Mouse (Mus musculus): ENCODE results near the gene Wdsub1. TPM values are rescaled to one million over a fixed set of nuclear protein-coding genes. Genes with fewer than 3 reads are reported as not detected.
"Not testable (repeated sequence)": the region's sequence is repeated elsewhere in the genome, so short reads cannot be mapped to it uniquely, and the experiment has no call there.

The Wdsub1 gene
- polyA plus RNA-seq, 1 experiment from 2014 or later, result 27.7 TPM

- H3K27me3 ChIP-seq (replicated peaks; ENCODE audit: low read depth, poor library complexity, severe bottlenecking), result no peaks in the 10 kb centered on the region
- WGBS, result 86% methylated on average over 4 of the region's 4 CpGs
- peaks cover 6% of the 10 kb centered on the region; the same call in 1 of the 2 replicates for H3K4me1 ChIP-seq
- 0 out of 2 replicates have a peak, but pooled peaks cover 6% of the 10 kb centered on the region for H3K9me3 ChIP-seq
- DNase-seq (ENCODE audit: low spot score), result no peak
- no peak overlapping the region for H3K27ac ChIP-seq (replicated peaks)
- H3K36me3 ChIP-seq (replicated peaks), result peaks cover 23% of the 10 kb centered on the region
- H3K4me3 ChIP-seq, result no peak overlapping the region
These were observed 5.1 kb downstream of the Wdsub1 start for GRCm38 (mm10) chr2:59877335-59877734.

- DNase-seq (ENCODE audit: low spot score), result no peak
- WGBS, result 93% methylated on average over 15 of the region's 15 CpGs
These were observed 5.9 kb downstream of the Wdsub1 start for GRCm38 (mm10) chr2:59876482-59876881.

DNA sequence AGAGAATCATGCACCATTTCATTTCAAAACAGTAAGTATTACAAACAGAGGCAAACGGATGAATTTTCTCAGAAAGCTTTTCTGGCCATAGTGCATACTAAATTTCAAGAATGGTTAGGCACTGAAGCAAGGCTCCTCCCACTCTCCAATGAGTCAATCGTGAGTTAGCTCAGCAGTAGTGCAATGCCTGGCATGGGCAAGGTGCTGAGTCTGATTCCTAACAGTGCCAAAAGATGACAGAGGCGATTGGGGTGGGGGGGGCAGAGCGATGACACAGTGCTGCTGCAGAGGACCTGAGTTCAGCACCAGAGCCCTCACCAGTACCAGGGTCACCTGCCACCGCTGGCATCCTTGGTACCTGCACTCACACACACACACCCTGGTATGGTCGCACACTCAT, 11.9 kb downstream of the Wdsub1 start:
- Histone ChIP-seq H3K4me1 (no peaks in the 10 kb centered on the region), H3K4me3 (no peak overlapping the region), H3K27ac (replicated peaks) (no peak overlapping the region), H3K27me3 (replicated peaks; ENCODE audit: low read depth, poor library complexity, severe bottlenecking) (no peaks in the 10 kb centered on the region), H3K9me3 (no peaks in the 10 kb centered on the region), H3K36me3 (replicated peaks) (peaks cover 20% of the 10 kb centered on the region)
- DNase-seq (ENCODE audit: low spot score), result no peak
- WGBS, result 91% methylated on average over 6 of the region's 6 CpGs

More at GRCm38 (mm10) chr2:59876482-59876881, 5.9 kb downstream of the Wdsub1 start:
- peaks cover 32% of the 10 kb centered on the region for H3K36me3 ChIP-seq (replicated peaks)
- no peak overlapping the region for H3K27ac ChIP-seq (replicated peaks)
- H3K4me3 ChIP-seq, result no peak overlapping the region
- H3K9me3 ChIP-seq, result 0 out of 2 replicates have a peak, but pooled peaks cover 6% of the 10 kb centered on the region
- H3K27me3 ChIP-seq (replicated peaks; ENCODE audit: low read depth, poor library complexity, severe bottlenecking), result no peaks in the 10 kb centered on the region
- H3K4me1 ChIP-seq, result 0 out of 2 replicates have a peak, but pooled peaks cover 3% of the 10 kb centered on the region

- no peak overlapping the region for H3K4me3 ChIP-seq
- no peak for DNase-seq (ENCODE audit: low spot score)
- no peaks in the 10 kb centered on the region for H3K27me3 ChIP-seq (replicated peaks; ENCODE audit: low read depth, poor library complexity, severe bottlenecking)
- no peak overlapping the region for H3K27ac ChIP-seq (replicated peaks)
- H3K36me3 ChIP-seq (replicated peaks), result peaks cover 9% of the 10 kb centered on the region; the same call in 1 of the 2 replicates
- WGBS, result 86% methylated on average over 6 of the region's 6 CpGs
- no peaks in the 10 kb centered on the region for H3K9me3 ChIP-seq
- H3K4me1 ChIP-seq, result 0 out of 2 replicates have a peak, but pooled peaks cover 6% of the 10 kb centered on the region
These were observed 19.8 kb downstream of the Wdsub1 start for GRCm38 (mm10) chr2:59862618-59863017.

GRCm38 (mm10) chr2:59854363-59854762, 28.0 kb downstream of the Wdsub1 start:
- Histone ChIP-seq H3K4me1 (peaks cover 4% of the 10 kb centered on the region; the same call in 1 of the 2 replicates), H3K27ac (replicated peaks) (no peak overlapping the region), H3K9me3 (no peaks in the 10 kb centered on the region), H3K4me3 (no peak overlapping the region), H3K36me3 (replicated peaks) (peaks cover 28% of the 10 kb centered on the region), H3K27me3 (replicated peaks; ENCODE audit: low read depth, poor library complexity, severe bottlenecking) (no peaks in the 10 kb centered on the region)
- no peak for DNase-seq (ENCODE audit: low spot score)
- WGBS, result 92% methylated on average over 9 of the region's 9 CpGs

DNA sequence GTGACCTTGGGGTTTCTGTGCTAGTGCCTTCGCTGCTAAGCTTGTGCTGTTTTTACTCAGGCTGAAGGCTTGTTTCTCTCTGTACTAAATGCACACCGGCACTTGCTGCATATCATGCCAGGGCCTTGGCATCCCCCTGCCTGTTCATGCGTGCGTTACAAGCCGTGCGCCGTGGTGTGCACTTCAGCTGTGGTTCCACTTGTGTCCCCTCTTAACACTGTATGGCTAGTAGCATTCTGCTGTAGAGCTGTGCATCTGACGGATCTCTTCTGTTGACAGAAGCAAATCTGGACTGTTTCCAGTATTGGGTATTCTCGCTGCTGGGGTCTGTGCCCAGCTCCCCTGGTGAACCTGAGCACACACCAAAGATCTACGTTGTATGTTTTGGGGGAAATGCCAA, 28.8 kb downstream of the Wdsub1 start:
- Histone ChIP-seq H3K36me3 (replicated peaks) (peaks cover 28% of the 10 kb centered on the region), H3K27me3 (replicated peaks; ENCODE audit: low read depth, poor library complexity, severe bottlenecking) (no peaks in the 10 kb centered on the region), H3K4me3 (no peak overlapping the region), H3K4me1 (no peaks in the 10 kb centered on the region; the same call in 1 of the 2 replicates), H3K27ac (replicated peaks) (peak overlapping the region; percentile 2; the same call in 1 of the 2 replicates), H3K9me3 (no peaks in the 10 kb centered on the region)
- no peak for DNase-seq (ENCODE audit: low spot score)
- WGBS, result 93% methylated on average over 10 of the region's 10 CpGs

GRCm38 (mm10) chr2:59852916-59853315, 29.5 kb downstream of the Wdsub1 start:
- no peaks in the 10 kb centered on the region for H3K27me3 ChIP-seq (replicated peaks; ENCODE audit: low read depth, poor library complexity, severe bottlenecking)
- H3K27ac ChIP-seq (replicated peaks), result peak overlapping the region; percentile 2; the same call in 1 of the 2 replicates
- no peaks in the 10 kb centered on the region; the same call in 1 of the 2 replicates for H3K4me1 ChIP-seq
- H3K36me3 ChIP-seq (replicated peaks), result peaks cover 26% of the 10 kb centered on the region
- WGBS, result 83% methylated on average over 11 of the region's 11 CpGs
- no peak for DNase-seq (ENCODE audit: low spot score)
- no peaks in the 10 kb centered on the region for H3K9me3 ChIP-seq
- H3K4me3 ChIP-seq, result no peak overlapping the region

DNA sequence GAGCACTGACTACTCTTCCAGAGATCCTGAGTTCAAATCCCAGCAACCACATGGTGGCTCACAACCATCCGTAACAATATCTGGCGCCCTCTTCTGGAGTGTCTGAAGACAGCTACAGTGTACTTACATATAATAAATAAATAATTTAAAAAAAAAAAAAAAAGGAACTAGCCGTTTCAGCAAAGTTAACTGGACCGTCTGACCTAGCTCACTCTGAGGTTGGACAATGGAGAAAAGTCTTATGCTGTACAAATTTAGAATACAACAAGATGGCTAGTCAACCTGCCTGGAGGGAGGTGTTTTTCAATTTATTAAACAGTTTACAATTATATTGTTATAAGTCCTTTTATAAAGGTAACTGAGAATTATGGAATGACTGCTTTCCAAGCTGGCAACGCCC, 30.5 kb downstream of the Wdsub1 start:
- H3K27ac ChIP-seq (replicated peaks); H3K4me1 ChIP-seq; H3K4me3 ChIP-seq; H3K9me3 ChIP-seq; DNase-seq (ENCODE audit: low spot score); H3K27me3 ChIP-seq (replicated peaks; ENCODE audit: low read depth, poor library complexity, severe bottlenecking): not testable (repeated sequence)
- WGBS, result 91% methylated on average over 5 of the region's 5 CpGs
- peaks cover 21% of the 10 kb centered on the region for H3K36me3 ChIP-seq (replicated peaks)

DNA sequence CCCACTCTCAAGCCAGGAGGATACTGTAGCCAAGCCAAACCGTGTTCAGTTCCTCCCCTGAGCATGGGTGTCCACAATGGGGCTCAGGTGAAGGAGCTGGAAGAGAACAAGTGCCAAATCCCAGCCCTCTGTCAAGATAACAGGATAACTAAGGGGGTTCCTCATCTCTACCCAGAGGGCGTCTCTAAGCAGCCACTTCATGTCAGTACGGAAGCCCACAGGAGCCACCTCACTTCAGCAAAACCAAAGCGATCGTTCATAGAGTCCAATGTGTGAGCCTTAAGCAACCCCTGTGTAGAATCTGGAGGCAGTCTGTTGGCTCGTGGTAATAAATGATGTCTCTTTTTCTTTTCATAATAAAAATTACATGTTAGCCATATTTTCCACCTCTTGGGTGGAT, 38.5 kb downstream of the Wdsub1 start:
- no peak overlapping the region for H3K27ac ChIP-seq (replicated peaks)

GRCm38 (mm10) chr2:59843156-59843555, 39.2 kb downstream of the Wdsub1 start:
- Histone ChIP-seq H3K36me3 (replicated peaks) (peaks cover 76% of the 10 kb centered on the region), H3K4me3 (no peak overlapping the region), H3K27me3 (replicated peaks; ENCODE audit: low read depth, poor library complexity, severe bottlenecking) (no peaks in the 10 kb centered on the region), H3K4me1 (peaks cover 22% of the 10 kb centered on the region), H3K27ac (replicated peaks) (no peak overlapping the region; the same call in 1 of the 2 replicates), H3K9me3 (no peaks in the 10 kb centered on the region)
- DNase-seq (ENCODE audit: low spot score), result no peak
- 85% methylated on average over 21 of the region's 21 CpGs for WGBS

More for the DNA sequence above, 38.5 kb downstream of the Wdsub1 start:
- peaks cover 20% of the 10 kb centered on the region for H3K4me1 ChIP-seq
- H3K36me3 ChIP-seq (replicated peaks), result peaks cover 69% of the 10 kb centered on the region
- no peak overlapping the region for H3K4me3 ChIP-seq
- WGBS, result 89% methylated on average over 6 of the region's 6 CpGs
- H3K9me3 ChIP-seq, result no peaks in the 10 kb centered on the region
- no peaks in the 10 kb centered on the region for H3K27me3 ChIP-seq (replicated peaks; ENCODE audit: low read depth, poor library complexity, severe bottlenecking)
- DNase-seq (ENCODE audit: low spot score), result no peak

DNA sequence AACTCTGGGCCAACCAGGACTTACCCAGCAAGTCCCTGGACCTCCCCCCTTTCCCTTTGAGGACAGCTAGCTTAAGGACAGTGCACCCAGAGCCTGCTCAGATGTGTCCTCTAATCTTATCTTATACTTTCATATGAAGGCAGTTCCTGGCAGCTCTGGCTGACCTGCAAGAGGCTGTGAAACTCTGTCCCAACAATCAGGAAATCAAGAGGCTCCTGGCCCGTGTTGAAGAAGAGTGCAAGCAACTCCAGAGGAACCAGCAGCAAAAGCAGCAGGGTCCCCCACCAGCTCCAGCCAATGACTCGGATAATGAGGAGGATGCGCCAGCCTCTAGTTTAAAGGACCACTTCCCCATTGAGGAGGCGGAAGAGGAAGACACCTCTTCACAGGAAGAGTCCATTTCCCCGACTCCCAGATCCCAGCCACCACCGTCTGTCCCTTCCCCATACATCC, 39.8 kb downstream of the Wdsub1 start:
- Histone ChIP-seq H3K27ac (replicated peaks) (peak overlapping the region; percentile 61), H3K9me3 (no peaks in the 10 kb centered on the region), H3K4me3 (no peak overlapping the region), H3K4me1 (peaks cover 22% of the 10 kb centered on the region), H3K36me3 (replicated peaks) (peaks cover 82% of the 10 kb centered on the region), H3K27me3 (replicated peaks; ENCODE audit: low read depth, poor library complexity, severe bottlenecking) (no peaks in the 10 kb centered on the region)
- DNase-seq (ENCODE audit: low spot score), result no peak
- 82% methylated on average over 6 of the region's 6 CpGs for WGBS

- Histone ChIP-seq H3K27ac (replicated peaks) (peak overlapping the region; percentile 61), H3K27me3 (replicated peaks; ENCODE audit: low read depth, poor library complexity, severe bottlenecking) (no peaks in the 10 kb centered on the region), H3K9me3 (no peaks in the 10 kb centered on the region), H3K4me1 (peaks cover 22% of the 10 kb centered on the region), H3K36me3 (replicated peaks) (peaks cover 88% of the 10 kb centered on the region), H3K4me3 (0 out of 2 replicates have a peak overlapping the region, but pooled peaks have one; percentile 13)
- no peak for DNase-seq (ENCODE audit: low spot score)
- WGBS, result 78% methylated on average over 11 of the region's 11 CpGs
These were observed 40.4 kb downstream of the Wdsub1 start for GRCm38 (mm10) chr2:59841944-59842343.

DNA sequence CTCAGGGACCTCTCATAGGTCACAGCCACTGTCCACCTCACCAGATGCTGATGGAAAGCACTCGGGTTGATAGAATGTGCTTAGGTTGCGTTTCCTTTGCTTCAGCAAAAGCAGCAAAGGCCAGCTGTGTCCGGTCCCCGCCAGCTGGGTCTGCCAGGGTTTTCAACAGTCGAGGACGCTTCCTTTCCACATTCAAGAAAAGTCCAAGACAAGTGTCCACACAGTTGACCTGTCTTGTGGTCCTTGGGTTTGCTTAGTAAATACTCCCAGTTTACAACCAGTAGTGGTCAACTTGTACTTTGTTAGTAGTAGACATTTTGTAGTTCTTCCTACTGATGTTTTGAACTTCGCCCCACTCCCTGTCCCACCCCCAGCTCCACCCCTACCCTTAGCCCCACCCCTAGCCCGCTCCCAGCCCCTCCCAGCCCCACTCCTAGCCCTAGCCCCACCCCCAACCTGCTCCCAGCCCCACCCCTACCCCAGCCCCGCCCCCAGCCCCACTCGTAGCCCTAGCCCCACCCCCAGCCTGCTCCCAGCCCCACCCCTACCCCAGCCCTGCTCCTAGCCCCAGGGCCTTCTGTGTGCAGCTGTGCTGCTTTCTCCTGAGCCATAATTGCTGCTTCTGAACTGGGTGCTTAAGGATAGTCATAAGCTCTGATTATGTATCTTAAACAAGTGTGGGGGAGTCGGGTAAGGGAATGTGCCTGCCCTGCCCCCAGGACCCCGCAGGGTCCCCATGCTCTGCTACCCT, 41.0 kb downstream of the Wdsub1 start:
- Histone ChIP-seq H3K9me3 (no peaks in the 10 kb centered on the region), H3K27me3 (replicated peaks; ENCODE audit: low read depth, poor library complexity, severe bottlenecking) (no peaks in the 10 kb centered on the region), H3K4me3 (0 out of 2 replicates have a peak overlapping the region, but pooled peaks have one; percentile 13), H3K36me3 (replicated peaks) (peaks cover 88% of the 10 kb centered on the region), H3K4me1 (peaks cover 22% of the 10 kb centered on the region), H3K27ac (replicated peaks) (peak overlapping the region; percentile 61)
- 54% methylated on average over 12 of the region's 12 CpGs for WGBS
- peak; percentile 72 for DNase-seq (ENCODE audit: low spot score)

All from embryonic facial prominence, embryonic 10.5 days (tissue).